Comparison of ENCODE assay signal across 8 mouse cellular contexts in genomic region chr19:5800632-5801431, GRCm38 (mm10). TPM values are rescaled to one million over a fixed set of nuclear protein-coding genes. Genes with fewer than 3 reads are reported as not detected.
A peak's percentile ranks its signal among the peaks of the same experiment; 100 is the strongest.
DNase-seq lines count a peak whose midpoint lies in the region; ATAC-seq and TF ChIP-seq lines count a peak whose summit lies in the region.

No protein-coding gene starts in this region.

- H3K36me3 ChIP-seq in megakaryocyte, embryonic 14.5 days (replicated peaks; ENCODE audit: low read length), result peaks cover 56% of the 10 kb centered on the region
- H3K36me3 ChIP-seq in forebrain, postnatal 0 days (ENCODE audit: insufficient read depth), result peaks cover 22% of the 10 kb centered on the region
- H3K36me3 ChIP-seq in limb, embryonic 14.5 days (ENCODE audit: control insufficient read depth, insufficient read depth, low read length), result peaks cover 41% of the 10 kb centered on the region
- peaks cover 21% of the 10 kb centered on the region; the same call in 1 of the 2 replicates for H3K36me3 ChIP-seq in neural tube, embryonic 14.5 days (ENCODE audit: control insufficient read depth, insufficient read depth, low read length)

- H3K4me3 ChIP-seq in megakaryocyte, embryonic 14.5 days (replicated peaks), result peak overlapping the region; percentile 100
- H3K4me3 ChIP-seq in bone marrow macrophage, adult 2 months (ENCODE audit: insufficient read depth, low read length), result peak overlapping the region; percentile 61
- peak overlapping the region; percentile 86 for H3K4me3 ChIP-seq in forebrain, postnatal 0 days (ENCODE audit: low read depth, low read length)
- H3K4me3 ChIP-seq in limb, embryonic 14.5 days (replicated peaks; ENCODE audit: low read length), result peak overlapping the region; percentile 74
- peak overlapping the region; percentile 98 for H3K4me3 ChIP-seq in neural tube, embryonic 14.5 days (ENCODE audit: low read depth, low read length)

- WGBS in forebrain, postnatal 0 days, result under 1% methylated on average over 19 of the region's 19 CpGs
- WGBS in limb, embryonic 14.5 days, result 0% methylated on average over 19 of the region's 19 CpGs
- WGBS in neural tube, embryonic 14.5 days, result under 1% methylated on average over 19 of the region's 19 CpGs

- TF ChIP-seq CTCF in bone marrow macrophage, adult 2 months (IDR thresholded peaks at IDR 0.05; ENCODE audit: low read depth, low read length), result 0 out of 2 replicates have a peak, but pooled peaks have one; percentile 23
- TF ChIP-seq CTCF in forebrain, postnatal 0 days (IDR thresholded peaks at IDR 0.05; ENCODE audit: low read depth), result no peak

- ATAC-seq in megakaryocyte, adult 5-6 weeks (ENCODE audit: poor library complexity, severe bottlenecking), result no peak
- no peak for ATAC-seq in forebrain, postnatal 0 days
- no peak for ATAC-seq in limb, embryonic 14.5 days (ENCODE audit: low FRiP score, low read depth)
- no peak for ATAC-seq in neural tube, embryonic 14.5 days (ENCODE audit: low read depth)

- H3K27ac ChIP-seq in bone marrow macrophage, adult 2 months (ENCODE audit: insufficient read depth, low read depth, low read length), result peak overlapping the region; percentile 98
- H3K27ac ChIP-seq in forebrain, postnatal 0 days (ENCODE audit: low read depth, low read length), result peak overlapping the region; percentile 59
- H3K27ac ChIP-seq in limb, embryonic 14.5 days (replicated peaks; ENCODE audit: low read depth, low read length), result peak overlapping the region; percentile 100
- peak overlapping the region; percentile 86 for H3K27ac ChIP-seq in neural tube, embryonic 14.5 days (ENCODE audit: low read depth, low read length)

- peak; percentile 56 for DNase-seq in forebrain, postnatal 0 days
- peak; percentile 36 for DNase-seq in limb, embryonic 14.5 days (ENCODE audit: low spot score)
- DNase-seq in urinary bladder, adult 18-20 months (ENCODE audit: low spot score in 2 of 2), result no peak
- no peak for DNase-seq in T-cell, adult 2 months (ENCODE audit: low spot score)

- no peaks in the 10 kb centered on the region for H3K27me3 ChIP-seq in megakaryocyte, embryonic 14.5 days (replicated peaks)
- no peaks in the 10 kb centered on the region for H3K27me3 ChIP-seq in forebrain, postnatal 0 days (ENCODE audit: insufficient read depth, low read length)
- no peaks in the 10 kb centered on the region for H3K27me3 ChIP-seq in limb, embryonic 14.5 days (ENCODE audit: control insufficient read depth, insufficient read depth, low read length)
- H3K27me3 ChIP-seq in neural tube, embryonic 14.5 days (ENCODE audit: control insufficient read depth, insufficient read depth, low read length), result peaks cover 4% of the 10 kb centered on the region; the same call in 1 of the 2 replicates

- H3K9ac ChIP-seq in forebrain, postnatal 0 days, result peak overlapping the region; percentile 97
- H3K9ac ChIP-seq in limb, embryonic 14.5 days (ENCODE audit: low read depth, low read length, severe bottlenecking), result peak overlapping the region; percentile 98
- H3K9ac ChIP-seq in neural tube, embryonic 14.5 days (replicated peaks; ENCODE audit: low read depth, low read length), result peak overlapping the region; percentile 95

- H3K9me3 ChIP-seq in megakaryocyte, embryonic 14.5 days, result no peaks in the 10 kb centered on the region
- no peaks in the 10 kb centered on the region for H3K9me3 ChIP-seq in forebrain, postnatal 0 days (ENCODE audit: low read length)
- no peaks in the 10 kb centered on the region for H3K9me3 ChIP-seq in limb, embryonic 14.5 days (ENCODE audit: control insufficient read depth, low read length)
- H3K9me3 ChIP-seq in neural tube, embryonic 14.5 days (ENCODE audit: control insufficient read depth, low read length), result no peaks in the 10 kb centered on the region

- H3K4me1 ChIP-seq in megakaryocyte, embryonic 14.5 days, result peaks cover 43% of the 10 kb centered on the region
- peaks cover 20% of the 10 kb centered on the region for H3K4me1 ChIP-seq in bone marrow macrophage, adult 2 months (ENCODE audit: control insufficient read depth, insufficient read depth, low read length)
- peaks cover 18% of the 10 kb centered on the region for H3K4me1 ChIP-seq in forebrain, postnatal 0 days (ENCODE audit: insufficient read depth)
- H3K4me1 ChIP-seq in limb, embryonic 14.5 days (ENCODE audit: control insufficient read depth, insufficient read depth, low read length), result peaks cover 24% of the 10 kb centered on the region
- peaks cover 29% of the 10 kb centered on the region for H3K4me1 ChIP-seq in neural tube, embryonic 14.5 days (ENCODE audit: control insufficient read depth, insufficient read depth, low read length)

- TF ChIP-seq POLR2A in bone marrow macrophage, adult 2 months (IDR thresholded peaks at IDR 0.05; ENCODE audit: borderline replicate concordance, low read depth, low read length), result peak; percentile 23; the same call in 1 of the 2 replicates
- no peak; the same call in 1 of the 2 replicates for TF ChIP-seq POLR2A in limb, embryonic 14.5 days (IDR thresholded peaks at IDR 0.05; ENCODE audit: borderline replicate concordance, extremely low read depth, insufficient read depth, insufficient read length)

- peak overlapping the region; percentile 90 for H3K4me2 ChIP-seq in forebrain, postnatal 0 days (ENCODE audit: low read depth)
- peak overlapping the region; percentile 97 for H3K4me2 ChIP-seq in limb, embryonic 14.5 days (replicated peaks; ENCODE audit: low read depth, low read length, severe bottlenecking)
- H3K4me2 ChIP-seq in neural tube, embryonic 14.5 days (ENCODE audit: low read depth, low read length), result peak overlapping the region; percentile 100

RNA-seq across cellular contexts. Expression of gene Scyl1, which starts 29.6 kb away (rescaled TPM):
- 30.0 and 71.8 TPM in 2 replicates for polyA plus RNA-seq in megakaryocyte, embryonic 14.5 days (2012; ENCODE audit: insufficient read depth, low replicate concordance)
- 20.2 and 21.8 TPM in 2 replicates for total RNA-seq in megakaryocyte, adult 5-6 weeks (2015)
- 30.9 and 41.5 TPM in 2 replicates for total RNA-seq in megakaryocyte, adult 5-6 weeks (2017)
- 46.7 and 48.3 TPM in 2 replicates for polyA plus RNA-seq in bone marrow macrophage, adult 2 months (2012; ENCODE audit: insufficient read depth, insufficient read length, missing spikeins)
- 79.8 and 98.1 TPM in 2 replicates for total RNA-seq in forebrain, postnatal 0 days (2014; rRNA removed)
- 62.7 and 68.8 TPM in 2 replicates for polyA plus RNA-seq in forebrain, postnatal 0 days (2015; fragmentation: Nextera tagmentation; extraction: Ambion mirVana)
- polyA plus RNA-seq in limb, embryonic 14.5 days (2012; rRNA removed), result 152 and 186 TPM in 2 replicates
- 78.4 and 81.1 TPM in 2 replicates for polyA plus RNA-seq in limb, embryonic 14.5 days (2014; fragmentation: Nextera tagmentation; extraction: Ambion mirVana)
- polyA plus RNA-seq in neural tube, embryonic 14.5 days (2014; fragmentation: Nextera tagmentation; extraction: Ambion mirVana), result 78.5 and 78.6 TPM in 2 replicates

Comparison
In these comparisons a context has a peak if more than half of its experiments do, and no peak if none do; other contexts are left out.
1. DNase-seq: peak in forebrain, postnatal 0 days (single experiment) and limb, embryonic 14.5 days (single experiment); none in urinary bladder, adult 18-20 months (0 of 2) and T-cell, adult 2 months (single experiment).
2. Peak in every context shown above with its lines, with median percentiles within 50 percentile points of each other: H3K4me3 ChIP-seq, H3K27ac ChIP-seq, H3K4me2 ChIP-seq and H3K9ac ChIP-seq.